Mouse (Mus musculus) megakaryocyte progenitor cell, adult 5-6 weeks (primary cell): ENCODE measurements at regions not wholly inside any gene's neighbourhood (a gene's known extent, or its start where the extent isn't known, plus 50 kb on each side); places are given as distances from the start of the nearest gene placed in this dataset.

ENCODE experiments used
- ATAC-seq: replicated peaks from 2 replicates; pipeline ENCODE4 v1.8.0; 2016; ENCODE audit warnings: mild to moderate bottlenecking, moderate TSS enrichment, inconsistent platforms; ENCODE audit not compliant: poor library complexity

DNA sequence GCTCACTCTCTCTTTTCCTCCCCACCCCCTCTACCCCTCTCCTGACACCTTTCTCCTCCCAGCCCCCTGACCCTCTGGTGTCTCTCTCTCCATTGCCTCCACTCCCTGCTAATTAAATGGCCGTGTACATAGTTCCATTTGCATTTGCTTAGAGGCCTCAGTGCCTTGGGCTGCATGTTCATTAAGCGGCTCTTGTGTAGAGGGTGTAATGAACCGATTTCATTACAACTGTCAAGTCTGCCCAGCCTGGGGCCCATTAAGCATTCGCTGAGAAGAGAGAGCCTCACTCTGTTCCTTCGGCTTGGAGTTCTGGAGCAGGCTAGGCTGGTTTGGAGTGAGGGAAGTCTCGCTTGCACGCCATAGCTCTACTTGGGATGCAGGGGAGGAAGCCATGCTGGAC, 376.4 kb downstream of the Ptpru start:
- no peak for ATAC-seq

DNA sequence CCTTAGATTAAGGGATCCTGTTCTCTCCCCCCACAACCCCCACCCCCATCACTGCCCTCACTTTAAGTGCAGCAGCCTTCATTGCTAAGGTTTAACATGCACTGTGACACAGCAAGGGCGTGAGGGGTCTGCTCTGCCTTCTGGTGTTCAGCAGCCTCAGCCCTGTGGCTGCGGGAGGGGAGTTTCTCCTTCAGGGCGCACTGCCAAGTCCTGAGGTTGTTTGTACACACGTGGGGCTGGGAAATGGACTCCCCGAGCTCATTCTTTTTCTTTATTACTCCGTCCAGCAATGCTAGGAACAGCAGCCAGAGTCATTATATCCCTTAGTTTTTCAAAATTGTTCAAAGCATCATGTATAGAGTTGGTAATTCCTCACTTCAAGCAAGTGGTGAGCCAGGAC, 363.1 kb downstream of the Ptpru start:
- ATAC-seq: no peak

- no peak for ATAC-seq
Measured at GRCm38 (mm10) chr4:131478923-131479322, 359.2 kb downstream of the Ptpru start.

GRCm38 (mm10) chr4:131483958-131484605, 354.0 kb downstream of the Ptpru start:
- no peak for ATAC-seq

DNA sequence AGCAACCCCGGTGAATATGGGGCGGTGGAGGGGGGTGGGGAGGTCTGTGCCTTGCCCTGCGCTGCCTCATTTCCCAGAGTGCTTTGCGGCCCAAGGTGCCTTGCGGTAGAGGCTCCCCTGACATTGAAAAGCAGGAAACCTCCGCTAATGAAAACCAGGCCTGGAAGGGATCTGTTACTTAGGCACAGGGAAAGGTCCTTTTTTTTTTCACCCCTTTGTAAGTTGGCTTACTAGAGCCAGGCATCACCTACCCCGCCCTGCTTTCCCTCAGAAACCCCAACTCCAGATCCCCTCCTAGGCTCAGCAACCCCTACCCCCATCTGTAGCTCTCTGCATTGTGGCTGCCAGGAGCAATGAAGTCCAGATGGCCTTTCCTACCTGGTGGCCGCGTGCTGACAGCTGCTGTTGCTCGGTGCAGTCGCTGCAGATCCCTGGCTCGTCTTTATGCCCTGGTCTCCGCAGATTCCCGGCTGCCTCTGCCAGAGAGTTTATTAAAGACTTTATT, 353.4 kb downstream of the Ptpru start:
- ATAC-seq: no peak

DNA sequence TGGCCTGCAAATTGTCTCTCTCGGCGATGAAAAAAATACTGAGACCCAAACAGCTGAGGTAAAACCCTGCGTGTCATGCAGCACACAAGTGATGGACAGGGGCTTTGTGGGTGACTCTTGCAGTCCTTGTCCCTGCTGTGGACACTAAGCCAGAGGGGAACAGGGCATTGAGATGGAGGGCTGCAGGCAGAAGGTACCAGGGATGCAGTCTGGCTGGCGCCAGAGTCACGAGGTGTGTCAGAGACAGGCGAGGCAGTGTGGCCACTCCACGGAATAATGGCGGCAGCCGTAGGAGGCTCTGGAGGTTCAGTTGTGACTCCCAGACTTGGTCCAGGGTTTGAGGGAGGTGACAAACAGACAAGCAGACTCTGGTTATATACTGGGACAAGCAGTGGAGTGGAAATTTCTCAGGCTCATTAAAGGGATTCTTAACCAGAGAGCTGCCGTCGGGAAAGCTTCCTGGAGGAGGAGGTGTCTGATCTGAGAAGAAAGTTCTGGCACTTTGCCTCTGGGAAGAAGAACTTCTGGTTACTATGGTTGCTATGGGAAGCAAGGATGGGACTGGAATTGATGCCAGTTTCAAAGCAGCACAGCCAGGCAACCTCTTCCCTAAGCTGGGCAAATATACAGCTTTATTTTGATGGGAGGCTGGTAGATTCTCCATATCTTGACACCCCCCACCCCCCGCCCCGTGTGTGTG, 352.8 kb downstream of the Ptpru start:
- no peak for ATAC-seq

DNA sequence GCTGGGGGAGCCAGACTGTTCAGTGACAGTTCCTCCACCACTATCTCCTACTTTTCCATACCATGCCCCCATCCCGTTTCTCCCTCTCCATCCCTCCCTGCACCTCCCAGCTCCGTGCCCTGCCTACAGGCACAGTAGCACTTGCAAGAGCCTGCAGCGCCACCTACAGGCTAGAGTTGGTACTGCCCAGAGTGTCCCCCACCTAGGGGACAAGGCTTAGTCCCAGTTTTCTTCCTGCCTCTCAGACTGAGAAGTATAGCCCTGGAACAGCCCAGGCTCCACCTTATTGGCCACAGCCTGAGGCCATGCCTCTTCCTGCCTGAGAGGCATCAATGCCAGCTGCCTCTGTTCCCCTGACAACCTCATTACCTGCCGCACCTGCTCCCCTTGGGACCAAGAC, 351.3 kb downstream of the Ptpru start:
- peak; percentile 64 for ATAC-seq

GRCm38 (mm10) chr4:131488246-131488645, 349.8 kb downstream of the Ptpru start:
- no peak for ATAC-seq

GRCm38 (mm10) chr4:131489056-131489455, 349.0 kb downstream of the Ptpru start:
- ATAC-seq: no peak

GRCm38 (mm10) chr4:131491960-131492359, 346.1 kb downstream of the Ptpru start:
- no peak for ATAC-seq

DNA sequence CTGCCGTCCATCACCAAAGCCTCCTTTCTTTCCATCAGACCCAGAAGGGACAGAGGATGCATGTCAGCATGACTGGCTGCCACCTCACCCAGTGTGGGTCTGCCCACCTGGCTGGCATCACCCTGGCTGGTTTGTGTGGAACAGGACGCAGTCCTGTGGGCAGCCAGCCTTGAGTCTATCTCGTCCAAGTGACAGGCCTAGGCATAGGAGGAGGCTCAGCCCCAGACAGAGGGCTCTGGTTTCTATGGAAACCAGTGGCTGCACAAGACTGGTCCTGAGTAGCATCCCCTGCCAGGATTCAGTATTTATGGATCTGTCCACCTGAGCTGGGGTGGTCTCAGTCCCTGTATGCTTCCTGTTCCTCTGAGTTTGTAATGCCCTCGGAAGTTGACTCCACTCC, 344.4 kb downstream of the Ptpru start:
- no peak for ATAC-seq

DNA sequence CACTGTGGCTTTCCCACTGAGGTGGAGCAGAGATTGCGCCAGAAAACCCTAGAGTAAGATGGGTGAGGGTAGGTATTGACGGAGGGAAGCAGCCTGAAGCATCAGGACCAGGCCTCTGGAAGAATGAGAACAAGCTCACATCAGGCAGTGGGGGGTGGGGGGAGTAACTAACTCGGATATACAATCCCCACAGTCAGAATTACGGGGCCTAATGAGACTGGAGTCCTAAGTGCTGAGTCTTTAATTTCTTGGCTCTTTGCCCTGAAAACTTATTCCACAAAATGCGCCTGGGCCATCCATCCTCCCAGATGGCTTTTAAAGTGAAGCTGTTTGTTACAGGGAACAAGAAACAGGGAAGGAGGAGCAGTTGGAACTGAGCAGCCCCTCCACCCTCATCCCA, 341.2 kb downstream of the Ptpru start:
- no peak for ATAC-seq

DNA sequence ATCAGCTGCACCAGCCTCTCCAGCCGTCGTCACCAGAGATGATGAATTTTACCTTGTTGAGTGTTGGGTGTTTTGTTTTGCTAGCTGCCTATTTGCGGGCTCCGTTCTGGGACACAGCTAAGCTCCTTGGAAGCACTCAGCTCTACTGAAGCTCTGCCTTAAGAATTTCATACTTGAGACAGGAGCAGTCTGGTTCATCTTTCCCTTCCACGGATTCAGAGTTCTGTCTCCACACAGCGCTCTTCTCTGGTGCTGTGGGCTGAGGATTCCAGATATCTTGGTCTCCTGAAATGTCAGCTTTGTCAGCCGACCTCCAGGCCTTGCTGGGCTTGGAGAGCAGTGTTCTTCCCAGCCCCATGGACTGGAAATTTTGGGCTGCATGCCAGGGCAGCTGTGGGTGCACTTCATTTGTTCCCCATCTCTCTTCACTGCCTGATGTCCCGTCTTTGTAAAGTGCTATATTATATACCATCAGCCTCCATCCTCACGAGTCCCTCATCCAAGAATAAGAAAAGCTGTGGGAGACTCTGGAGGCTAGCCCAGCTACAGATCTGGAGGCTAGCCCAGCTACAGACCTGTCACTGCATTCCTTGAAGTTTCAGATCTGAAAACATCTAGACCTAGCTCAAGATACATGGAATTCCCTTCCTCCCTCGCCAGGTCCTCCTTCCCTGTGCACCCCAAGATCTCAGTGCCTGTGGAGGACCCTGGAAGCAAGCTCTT, 337.0 kb downstream of the Ptpru start:
- no peak for ATAC-seq

DNA sequence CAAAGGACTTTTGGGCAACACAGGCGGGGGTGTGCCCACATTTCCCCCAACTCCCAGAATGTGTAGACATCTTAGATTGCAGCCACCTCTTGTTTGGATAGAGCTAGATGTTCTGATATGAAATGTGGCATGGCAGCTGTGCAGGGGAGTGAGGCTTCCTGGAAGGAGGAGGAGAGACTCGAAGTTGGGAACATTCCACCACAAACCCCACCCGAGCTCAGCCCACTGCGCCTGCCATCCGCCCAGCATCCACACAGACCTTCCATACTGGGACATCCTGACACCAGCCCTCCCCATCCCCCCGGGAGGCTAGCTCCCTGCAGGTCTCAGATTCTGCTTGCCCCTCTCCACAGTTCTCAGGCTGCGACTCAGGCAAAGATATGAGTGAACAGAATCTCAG, 329.9 kb downstream of the Ptpru start:
- ATAC-seq: no peak

GRCm38 (mm10) chr4:131511586-131511985, 326.5 kb downstream of the Ptpru start:
- no peak for ATAC-seq

GRCm38 (mm10) chr4:131512768-131513167, 325.3 kb downstream of the Ptpru start:
- ATAC-seq: no peak

DNA sequence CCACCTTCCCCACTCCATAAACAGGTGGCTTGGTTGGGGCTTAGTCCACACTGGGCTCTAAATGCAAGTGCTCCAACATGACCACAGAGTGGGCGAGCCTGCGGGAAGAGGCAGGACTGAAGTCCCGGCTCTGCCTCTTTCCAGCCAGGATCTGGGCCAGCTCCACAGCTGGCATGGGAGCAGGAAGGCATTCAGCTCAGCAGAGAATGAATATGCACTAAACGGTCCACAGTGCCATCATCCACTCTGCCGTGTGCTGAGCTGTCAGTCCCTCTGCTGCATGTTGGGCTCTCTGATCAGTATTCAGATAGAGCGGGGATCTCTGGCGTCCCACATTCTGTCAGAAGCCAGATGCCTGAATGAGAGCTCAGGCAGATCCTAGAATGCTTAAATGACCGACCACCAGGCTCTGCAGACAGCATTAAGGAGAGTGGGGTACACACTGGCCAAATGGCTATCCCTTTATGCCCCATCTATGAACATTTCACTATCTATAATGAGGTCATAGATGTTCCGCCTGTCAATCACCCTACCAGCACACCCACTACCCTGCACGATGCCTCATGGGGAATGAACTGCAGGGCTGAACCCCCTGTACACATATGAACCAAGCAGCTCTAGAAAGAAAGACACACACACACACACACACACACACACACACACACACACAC, 317.3 kb downstream of the Ptpru start:
- ATAC-seq: no peak

- ATAC-seq: no peak
Measured at GRCm38 (mm10) chr4:131521307-131521651, 316.8 kb downstream of the Ptpru start.

DNA sequence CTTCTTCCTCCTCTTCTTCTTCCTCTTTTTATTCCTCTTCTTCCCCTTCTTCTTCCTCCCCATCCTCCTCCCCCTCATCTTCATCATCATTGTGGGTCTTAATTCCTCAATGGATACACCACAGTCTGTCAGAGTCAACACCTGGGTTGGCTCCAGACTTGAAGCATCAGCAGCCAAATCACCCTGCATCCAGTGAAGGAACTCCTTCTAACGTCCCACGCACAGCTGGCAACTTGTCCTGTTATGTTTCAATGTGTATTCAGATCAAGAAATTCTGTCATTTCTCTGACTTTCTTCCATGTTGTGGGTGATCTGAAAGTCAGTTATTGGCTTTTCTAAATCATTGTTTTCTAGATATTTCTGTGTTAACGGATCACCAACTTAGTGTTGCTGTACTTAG, 312.9 kb downstream of the Ptpru start:
- ATAC-seq: no peak

- no peak for ATAC-seq
Measured at GRCm38 (mm10) chr4:131530491-131530890, 307.6 kb downstream of the Ptpru start.

DNA sequence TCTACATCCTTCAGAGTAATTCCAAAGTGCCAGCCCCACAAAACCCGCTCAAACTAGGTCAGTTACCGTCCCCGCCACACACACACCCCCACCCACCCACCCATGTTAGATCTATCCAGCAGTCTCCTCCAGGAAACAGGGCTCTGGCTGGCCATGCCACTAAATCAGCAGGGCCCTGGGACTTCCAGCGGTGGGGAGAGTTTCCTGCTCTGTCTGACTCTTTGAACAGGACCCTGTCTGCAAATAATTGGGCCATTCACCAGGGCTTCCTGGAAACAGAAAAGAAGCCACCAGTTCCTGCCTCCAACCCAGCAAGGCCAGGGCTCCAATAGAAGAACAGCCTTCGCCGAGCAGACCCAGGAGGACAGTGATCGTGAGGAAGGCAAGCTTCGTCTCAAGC, 307.1 kb downstream of the Ptpru start:
- no peak for ATAC-seq

- no peak for ATAC-seq
Measured at GRCm38 (mm10) chr4:131534831-131535230, 303.3 kb downstream of the Ptpru start.
